Mouse (Mus musculus) kidney, postnatal 10 days (tissue): ENCODE measurements around the gene Zfp804a.

ENCODE experiments used
- DNase-seq: peaks from one replicate; pipeline ENCODE4 v3.0.0; 2021; ENCODE audit warnings: mixed read lengths

Zfp804a gene

GRCm38 (mm10) chr2:82282591-82283269 lies 229.7 kb downstream of the Zfp804a start:
- DNase-seq, result no peak

GRCm38 (mm10) chr2:82294932-82295493 lies 242.0 kb downstream of the Zfp804a start:
- DNase-seq, result no peak
